Mouse (Mus musculus): ENCODE measurements around the gene Sh3gl3. TPM values are rescaled to one million over a fixed set of nuclear protein-coding genes. Genes with fewer than 3 reads are reported as not detected.

The Sh3gl3 gene
- polyA plus RNA-seq, 1 experiment from 2014 or later: 14.3 TPM

GRCm38 (mm10) chr7:82327201-82327600 lies 153.6 kb downstream of the Sh3gl3 start:
- H3K4me3 ChIP-seq (replicated peaks): no peak overlapping the region
- ATAC-seq: no peak
- H3K36me3 ChIP-seq: no peaks in the 10 kb centered on the region
- no peaks in the 10 kb centered on the region for H3K9me3 ChIP-seq
- H3K27ac ChIP-seq: no peak overlapping the region
- H3K9ac ChIP-seq: no peak overlapping the region
- no peaks in the 10 kb centered on the region for H3K27me3 ChIP-seq (replicated peaks)
- no peaks in the 10 kb centered on the region for H3K4me1 ChIP-seq (replicated peaks)
- H3K4me2 ChIP-seq (replicated peaks): no peak overlapping the region
- 48% methylated on average over 4 of the region's 4 CpGs for WGBS

GRCm38 (mm10) chr7:82327881-82328280 lies 154.2 kb downstream of the Sh3gl3 start:
- no peak for ATAC-seq
- Histone ChIP-seq H3K36me3 (no peaks in the 10 kb centered on the region), H3K4me1 (replicated peaks) (no peaks in the 10 kb centered on the region), H3K9me3 (no peaks in the 10 kb centered on the region), H3K4me3 (replicated peaks) (no peak overlapping the region), H3K27ac (no peak overlapping the region), H3K27me3 (replicated peaks) (no peaks in the 10 kb centered on the region), H3K4me2 (replicated peaks) (no peak overlapping the region), H3K9ac (no peak overlapping the region)
- 65% methylated on average over 5 of the region's 5 CpGs for WGBS

- ATAC-seq: no peak
- Histone ChIP-seq H3K27me3 (replicated peaks) (peaks cover 14% of the 10 kb centered on the region), H3K4me2 (replicated peaks) (no peak overlapping the region), H3K27ac (no peak overlapping the region), H3K4me3 (replicated peaks) (no peak overlapping the region), H3K9ac (no peak overlapping the region), H3K9me3 (no peaks in the 10 kb centered on the region), H3K4me1 (replicated peaks) (no peaks in the 10 kb centered on the region), H3K36me3 (no peaks in the 10 kb centered on the region)
- WGBS: 65% methylated on average over 4 of the region's 4 CpGs
These were observed 156.2 kb downstream of the Sh3gl3 start for GRCm38 (mm10) chr7:82329831-82330230.

- Histone ChIP-seq H3K36me3 (no peaks in the 10 kb centered on the region), H3K9me3 (no peaks in the 10 kb centered on the region), H3K27me3 (replicated peaks) (peaks cover 24% of the 10 kb centered on the region), H3K4me2 (replicated peaks) (no peak overlapping the region), H3K4me1 (replicated peaks) (peaks cover 8% of the 10 kb centered on the region; the same call in 1 of the 2 replicates), H3K4me3 (replicated peaks) (no peak overlapping the region), H3K9ac (no peak overlapping the region), H3K27ac (no peak overlapping the region)
- ATAC-seq: no peak
- WGBS: 65% methylated on average over 6 of the region's 6 CpGs
These were observed 157.2 kb downstream of the Sh3gl3 start for GRCm38 (mm10) chr7:82330860-82331259.

GRCm38 (mm10) chr7:82334000-82334399 lies 160.4 kb downstream of the Sh3gl3 start:
- WGBS: 60% methylated on average over 1 of the region's 1 CpGs
- no peak overlapping the region for H3K4me3 ChIP-seq (replicated peaks)
- H3K4me2 ChIP-seq (replicated peaks): no peak overlapping the region
- H3K4me1 ChIP-seq (replicated peaks): peaks cover 15% of the 10 kb centered on the region
- H3K36me3 ChIP-seq: no peaks in the 10 kb centered on the region
- no peaks in the 10 kb centered on the region for H3K9me3 ChIP-seq
- H3K27me3 ChIP-seq (replicated peaks): peaks cover 41% of the 10 kb centered on the region
- no peak overlapping the region for H3K9ac ChIP-seq
- no peak overlapping the region for H3K27ac ChIP-seq
- ATAC-seq: no peak

GRCm38 (mm10) chr7:82335211-82336121 lies 161.8 kb downstream of the Sh3gl3 start, which contains the start of gene Adamtsl3:
TSS of gene Adamtsl3 (plus strand) at chr7:82335694.
- Histone ChIP-seq H3K4me1 (replicated peaks) (peaks cover 15% of the 10 kb centered on the region), H3K4me2 (replicated peaks) (peak within 1 kb of the TSS; percentile 93), H3K36me3 (no peaks in the 10 kb centered on the region), H3K27me3 (replicated peaks) (peaks cover 41% of the 10 kb centered on the region), H3K9ac (0 out of 2 replicates have a peak within 1 kb of the TSS, but pooled peaks have one; percentile 4), H3K9me3 (no peaks in the 10 kb centered on the region), H3K4me3 (replicated peaks) (peak within 1 kb of the TSS; percentile 50), H3K27ac (no peak within 1 kb of the TSS)
- peak; percentile 61 for ATAC-seq
- under 1% methylated on average over 94 of the region's 95 CpGs for WGBS

- Histone ChIP-seq H3K4me2 (replicated peaks) (peak overlapping the region; percentile 93), H3K9ac (no peak overlapping the region), H3K4me3 (replicated peaks) (peak overlapping the region; percentile 50), H3K27me3 (replicated peaks) (peaks cover 41% of the 10 kb centered on the region), H3K4me1 (replicated peaks) (peaks cover 15% of the 10 kb centered on the region), H3K9me3 (no peaks in the 10 kb centered on the region), H3K27ac (no peak overlapping the region), H3K36me3 (no peaks in the 10 kb centered on the region)
- ATAC-seq: peak; percentile 20; the same call in 1 of the 2 replicates
- WGBS: 2% methylated on average over 34 of the region's 34 CpGs
These were observed 162.5 kb downstream of the Sh3gl3 start for GRCm38 (mm10) chr7:82336132-82336531.

GRCm38 (mm10) chr7:82338121-82338520 lies 164.5 kb downstream of the Sh3gl3 start:
- Histone ChIP-seq H3K4me2 (replicated peaks) (no peak overlapping the region), H3K4me3 (replicated peaks) (no peak overlapping the region), H3K27me3 (replicated peaks) (peaks cover 41% of the 10 kb centered on the region), H3K9me3 (no peaks in the 10 kb centered on the region), H3K9ac (no peak overlapping the region), H3K36me3 (no peaks in the 10 kb centered on the region), H3K4me1 (replicated peaks) (peaks cover 15% of the 10 kb centered on the region), H3K27ac (no peak overlapping the region)
- no peak for ATAC-seq
- WGBS: 71% methylated on average over 9 of the region's 9 CpGs

- H3K4me1 ChIP-seq (replicated peaks): peaks cover 15% of the 10 kb centered on the region
- no peak overlapping the region for H3K27ac ChIP-seq
- no peak overlapping the region for H3K9ac ChIP-seq
- H3K27me3 ChIP-seq (replicated peaks): peaks cover 40% of the 10 kb centered on the region
- no peak for ATAC-seq
- H3K36me3 ChIP-seq: no peaks in the 10 kb centered on the region
- H3K9me3 ChIP-seq: no peaks in the 10 kb centered on the region
- 74% methylated on average over 4 of the region's 4 CpGs for WGBS
- H3K4me3 ChIP-seq (replicated peaks): no peak overlapping the region
- H3K4me2 ChIP-seq (replicated peaks): no peak overlapping the region
These were observed 164.9 kb downstream of the Sh3gl3 start for GRCm38 (mm10) chr7:82338532-82338931.

- H3K27ac ChIP-seq: no peak overlapping the region
- no peak overlapping the region for H3K4me2 ChIP-seq (replicated peaks)
- H3K36me3 ChIP-seq: no peaks in the 10 kb centered on the region
- 45% methylated on average over 3 of the region's 3 CpGs for WGBS
- H3K27me3 ChIP-seq (replicated peaks): peaks cover 33% of the 10 kb centered on the region
- H3K4me3 ChIP-seq (replicated peaks): no peak overlapping the region
- H3K4me1 ChIP-seq (replicated peaks): peaks cover 15% of the 10 kb centered on the region
- no peaks in the 10 kb centered on the region for H3K9me3 ChIP-seq
- H3K9ac ChIP-seq: no peak overlapping the region
- ATAC-seq: no peak
These were observed 165.6 kb downstream of the Sh3gl3 start for GRCm38 (mm10) chr7:82339214-82339613.

GRCm38 (mm10) chr7:82341476-82341875 lies 167.8 kb downstream of the Sh3gl3 start:
- H3K4me1 ChIP-seq (replicated peaks): peaks cover under 1% of the 10 kb centered on the region; the same call in 1 of the 2 replicates
- no peak overlapping the region for H3K4me2 ChIP-seq (replicated peaks)
- no peaks in the 10 kb centered on the region for H3K9me3 ChIP-seq
- 32% methylated on average over 8 of the region's 8 CpGs for WGBS
- no peaks in the 10 kb centered on the region for H3K36me3 ChIP-seq
- H3K27ac ChIP-seq: no peak overlapping the region
- ATAC-seq: no peak
- no peak overlapping the region for H3K9ac ChIP-seq
- H3K4me3 ChIP-seq (replicated peaks): no peak overlapping the region
- H3K27me3 ChIP-seq (replicated peaks): peaks cover 11% of the 10 kb centered on the region

- WGBS: 76% methylated on average over 2 of the region's 2 CpGs
- H3K27me3 ChIP-seq (replicated peaks): no peaks in the 10 kb centered on the region
- ATAC-seq: no peak
These were observed 173.1 kb downstream of the Sh3gl3 start for GRCm38 (mm10) chr7:82346706-82347105.

More at GRCm38 (mm10) chr7:82346706-82347105, 173.1 kb downstream of the Sh3gl3 start:
- H3K9me3 ChIP-seq: no peaks in the 10 kb centered on the region
- no peak overlapping the region for H3K9ac ChIP-seq
- H3K4me3 ChIP-seq (replicated peaks): no peak overlapping the region
- no peaks in the 10 kb centered on the region for H3K36me3 ChIP-seq
- H3K27ac ChIP-seq: no peak overlapping the region
- no peaks in the 10 kb centered on the region for H3K4me1 ChIP-seq (replicated peaks)
- no peak overlapping the region for H3K4me2 ChIP-seq (replicated peaks)

All from intestine, embryonic 15.5 days (tissue).